Mouse (Mus musculus) spleen, adult 2 months (tissue): ENCODE measurements around the gene Hist1h2bj. TPM values are rescaled to one million over a fixed set of nuclear protein-coding genes. Genes with fewer than 3 reads are reported as not detected.

Source experiments
- DNase-seq, 2 experiments: peaks; one replicate each; pipeline versions ENCODE4 v3.0.0 to v3.0.0-alpha.2; 2012 to 2021; ENCODE audit warnings: low spot score in 2 of 2, low read depth in 1 of 2
- H3K27ac ChIP-seq: fragments of 200-500 bp; 2 replicates; pipeline ENCODE4 v1.5.1; 2012; ENCODE audit warnings: low read length, inconsistent platforms; ENCODE audit not compliant: insufficient read depth
- H3K27me3 ChIP-seq: fragments of 200-500 bp; 2 replicates; pipeline ENCODE4 v1.6.1; 2012; ENCODE audit warnings: mild to moderate bottlenecking, moderate library complexity, low read length, inconsistent platforms; ENCODE audit not compliant: control insufficient read depth, insufficient read depth
- H3K36me3 ChIP-seq: fragments of 200-500 bp; 2 replicates; pipeline ENCODE4 v1.6.1; 2012; ENCODE audit warnings: mild to moderate bottlenecking, low read length, inconsistent platforms; ENCODE audit not compliant: control insufficient read depth, insufficient read depth
- H3K4me1 ChIP-seq: fragments of 200-500 bp; 2 replicates; pipeline ENCODE4 v1.6.1; 2011; ENCODE audit warnings: inconsistent platforms; ENCODE audit not compliant: control insufficient read depth, insufficient read depth, insufficient read length
- H3K4me3 ChIP-seq: fragments of 200-500 bp; 2 replicates; pipeline ENCODE4 v1.5.1; 2011; ENCODE audit warnings: mild to moderate bottlenecking, inconsistent platforms; ENCODE audit not compliant: insufficient read depth, insufficient read length; ENCODE audit errors: extremely low read depth
- CTCF ChIP-seq: fragments of 200-500 bp; IDR thresholded peaks from 2 replicates; pipeline ENCODE4 v1.5.1; 2011; ENCODE audit warnings: mild to moderate bottlenecking, inconsistent platforms; ENCODE audit not compliant: insufficient read depth, insufficient read length, insufficient replicate concordance; ENCODE audit errors: extremely low read depth
- POLR2A ChIP-seq: fragments of 200-500 bp; IDR thresholded peaks from 2 replicates; pipeline ENCODE4 v1.6.1; 2011; ENCODE audit warnings: low read depth, low read length, inconsistent platforms
- WGBS: fragments of 180-500 bp; shearing (Covaris S2); methylation state at CpG from one replicate; pipeline ENCODE4 v1.1.7; 2018; 5-methylcytosine and 5-hydroxymethylcytosine counted together
- polyA plus RNA-seq: library from polyadenylated mRNA; depleted of rRNA; stranded (reverse); fragments of >200 nt; gene quantifications from 2 replicates; pipeline ENCODE4 v1.2.3, GENCODE M21; 2012

The Hist1h2bj gene
- polyA plus RNA-seq, 1 experiment, result 21.8 TPM

DNA sequence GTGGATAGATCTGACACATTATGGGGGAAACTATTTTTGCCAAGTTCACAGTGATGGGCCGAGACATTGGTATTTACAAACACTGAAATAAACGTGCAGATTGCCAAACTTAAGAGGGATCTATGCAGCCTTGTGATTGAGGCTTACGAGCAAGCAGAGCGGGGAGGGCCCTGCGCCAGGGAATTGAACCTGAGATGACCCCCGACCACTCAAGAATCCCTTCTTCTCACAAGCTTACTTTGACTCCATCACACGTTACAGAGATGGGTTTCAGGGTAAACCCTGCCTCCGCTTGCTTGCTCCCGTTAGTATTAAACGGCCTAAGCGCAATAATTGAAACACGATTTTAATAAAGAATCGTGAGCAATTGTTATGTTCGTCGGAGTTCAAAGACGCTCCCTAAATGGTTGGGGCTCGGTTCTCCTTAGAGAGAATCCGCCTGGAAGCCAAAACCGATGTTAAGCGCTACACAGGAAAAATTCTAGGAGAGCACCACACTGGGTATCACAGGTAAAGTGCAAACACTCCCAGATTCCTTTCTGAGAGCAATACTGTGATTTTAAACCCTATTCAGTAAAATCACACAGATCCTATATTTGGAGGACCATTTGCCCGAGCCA, 45.7 kb upstream of the Hist1h2bj start:
- Histone ChIP-seq H3K36me3 (no peaks in the 10 kb centered on the region), H3K4me1 (peaks cover 10% of the 10 kb centered on the region; the same call in 1 of the 2 replicates), H3K27me3 (peaks cover 12% of the 10 kb centered on the region), H3K27ac (no peak overlapping the region), H3K4me3 (no peak overlapping the region)
- TF ChIP-seq CTCF (no peak), POLR2A (no peak)
- WGBS, result 25% methylated on average over 21 of the region's 21 CpGs
- no peak for DNase-seq

DNA sequence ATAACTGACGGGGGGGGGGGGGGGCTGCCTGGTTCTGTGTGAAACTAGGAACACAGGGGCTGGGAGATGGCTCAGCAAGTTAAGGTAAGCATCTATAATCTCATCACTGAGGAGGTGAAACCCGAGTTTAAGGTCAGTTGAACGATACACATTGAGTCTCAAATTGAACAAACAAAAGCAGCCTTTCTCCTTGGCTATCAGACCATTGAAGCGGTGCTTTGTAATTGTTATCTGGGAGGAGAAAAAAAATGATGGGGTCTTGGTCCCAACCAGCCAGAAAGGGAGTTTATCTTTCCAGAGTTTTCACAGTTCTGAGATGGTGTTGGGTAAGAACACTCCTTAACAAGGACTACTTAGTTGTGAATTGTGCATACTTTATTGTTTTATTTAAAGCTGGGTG, 45.2 kb upstream of the Hist1h2bj start:
- Histone ChIP-seq H3K36me3 (no peaks in the 10 kb centered on the region), H3K27me3 (peaks cover 12% of the 10 kb centered on the region), H3K4me1 (peaks cover 10% of the 10 kb centered on the region; the same call in 1 of the 2 replicates), H3K27ac (no peak overlapping the region), H3K4me3 (no peak overlapping the region)
- no peak for DNase-seq
- no peak for TF ChIP-seq POLR2A
- no peak for TF ChIP-seq CTCF
- whole genome bisulfite sequencing, result 32% methylated on average over 4 of the region's 4 CpGs

DNA sequence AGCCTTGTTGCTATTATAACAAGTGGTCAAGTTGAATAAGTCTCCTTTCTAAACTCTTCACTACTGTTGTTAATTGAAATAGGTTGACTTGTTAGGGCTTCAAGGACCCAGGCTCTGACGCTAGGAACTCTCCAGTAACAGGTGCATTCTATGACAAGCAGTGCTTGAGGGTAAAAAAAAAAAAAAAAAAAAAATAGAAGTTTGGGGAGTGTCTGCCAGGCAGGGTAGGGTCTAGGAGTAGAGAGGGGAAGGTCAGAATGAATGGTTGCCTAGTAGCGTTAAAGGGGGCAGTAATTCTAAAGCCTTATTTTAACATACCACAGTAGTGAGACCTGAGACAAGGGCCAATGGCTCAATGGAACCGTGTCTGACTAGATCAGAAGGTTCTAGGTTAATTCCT, 44.6 kb upstream of the Hist1h2bj start:
- no peak for TF ChIP-seq CTCF
- no peak for TF ChIP-seq POLR2A
- H3K27ac ChIP-seq, result no peak overlapping the region
- H3K36me3 ChIP-seq, result no peaks in the 10 kb centered on the region
- no peak overlapping the region for H3K4me3 ChIP-seq
- no peak for DNase-seq
- 60% methylated on average over 3 of the region's 3 CpGs for WGBS
- H3K27me3 ChIP-seq, result peaks cover 12% of the 10 kb centered on the region
- H3K4me1 ChIP-seq, result peaks cover 10% of the 10 kb centered on the region; the same call in 1 of the 2 replicates

DNA sequence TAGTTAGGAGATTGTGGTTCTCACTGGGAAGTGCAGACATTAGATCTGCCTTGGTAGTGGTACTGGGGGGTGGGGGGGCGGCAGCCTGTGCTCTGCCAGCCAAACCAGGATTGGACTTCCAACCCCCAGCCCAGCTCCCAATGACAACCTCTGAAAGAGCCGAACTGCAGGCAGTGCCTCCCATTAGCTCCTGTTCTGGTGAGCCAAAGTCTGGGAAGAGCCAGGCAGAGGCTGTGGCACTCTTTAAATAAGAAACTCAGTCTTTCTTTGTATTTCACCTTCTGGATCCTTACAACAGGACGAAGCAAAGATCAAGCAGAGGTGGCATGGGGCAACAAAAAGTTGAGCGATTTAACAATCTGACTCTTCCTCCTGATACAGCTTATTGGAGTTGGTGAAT, 43.9 kb upstream of the Hist1h2bj start:
- H3K4me3 ChIP-seq, result no peak overlapping the region
- DNase-seq, result no peak
- H3K27me3 ChIP-seq, result peaks cover 11% of the 10 kb centered on the region
- peaks cover 10% of the 10 kb centered on the region; the same call in 1 of the 2 replicates for H3K4me1 ChIP-seq
- no peak overlapping the region for H3K27ac ChIP-seq
- no peaks in the 10 kb centered on the region for H3K36me3 ChIP-seq
- WGBS, result 84% methylated on average over 4 of the region's 4 CpGs
- TF ChIP-seq POLR2A (no peak), CTCF (no peak)

DNA sequence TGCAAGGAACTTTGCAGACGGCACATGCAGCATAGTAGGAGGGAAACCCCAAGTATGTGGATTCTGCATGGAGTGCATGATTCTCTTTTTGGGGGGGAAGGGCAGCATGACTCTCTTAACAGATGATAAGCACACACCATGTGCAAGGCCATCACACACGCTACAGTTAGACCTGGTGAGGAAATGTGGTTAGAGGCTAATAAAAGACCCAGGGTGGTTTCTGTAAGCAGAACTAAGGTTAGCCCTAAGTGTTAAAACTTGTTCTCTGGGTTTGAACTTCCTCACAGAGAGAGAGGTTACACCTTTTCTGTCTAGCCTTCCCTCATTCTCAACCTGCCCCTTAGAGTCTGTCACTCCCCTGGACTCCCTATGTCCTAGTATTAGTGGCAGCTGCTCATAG, 41.7 kb upstream of the Hist1h2bj start:
- H3K27ac ChIP-seq, result no peak overlapping the region
- TF ChIP-seq POLR2A (no peak), CTCF (no peak)
- H3K27me3 ChIP-seq, result peaks cover 8% of the 10 kb centered on the region
- no peak for DNase-seq
- H3K4me1 ChIP-seq, result peaks cover 6% of the 10 kb centered on the region
- H3K36me3 ChIP-seq, result no peaks in the 10 kb centered on the region
- 15% methylated on average over 2 of the region's 2 CpGs for WGBS
- H3K4me3 ChIP-seq, result no peak overlapping the region

DNA sequence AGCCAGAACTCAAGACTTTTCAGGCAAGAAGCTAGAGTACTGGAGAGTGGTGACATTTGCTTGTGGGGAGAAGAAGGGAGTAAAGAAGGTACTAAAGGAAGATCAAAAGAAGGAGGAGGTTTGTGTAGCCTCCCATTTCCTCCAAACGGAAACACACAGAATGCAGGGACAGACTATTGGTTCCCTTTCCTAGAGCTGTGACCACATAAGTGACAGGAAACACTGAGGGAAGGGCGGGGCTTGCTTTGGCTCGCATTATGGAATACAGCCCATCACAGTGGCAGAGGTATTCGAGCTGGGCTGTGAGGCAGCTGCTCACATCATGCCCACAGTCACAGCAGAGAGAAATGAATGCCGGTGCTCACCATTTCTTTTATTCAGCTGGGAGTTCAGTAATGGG, 41.2 kb upstream of the Hist1h2bj start:
- WGBS, result 3% methylated on average over 5 of the region's 5 CpGs

More for the DNA sequence above, 41.2 kb upstream of the Hist1h2bj start:
- Histone ChIP-seq H3K4me1 (peaks cover 6% of the 10 kb centered on the region), H3K4me3 (no peak overlapping the region), H3K36me3 (no peaks in the 10 kb centered on the region), H3K27ac (no peak overlapping the region), H3K27me3 (0 out of 2 replicates have a peak, but pooled peaks cover 4% of the 10 kb centered on the region)
- no peak for DNase-seq
- TF ChIP-seq CTCF (no peak), POLR2A (no peak)
